Mouse (Mus musculus) left cerebral cortex, adult 11 months (tissue): ENCODE measurements at regions not wholly inside any gene's neighbourhood (a gene's known extent, or its start where the extent isn't known, plus 50 kb on each side); places are given as distances from the start of the nearest gene placed in this dataset.

Source experiments
- DNase-seq: peaks from one replicate; pipeline ENCODE4 v3.0.0; 2022; ENCODE audit warnings: low spot score

GRCm38 (mm10) chr16:93264061-93264585 lies 339.7 kb downstream of the Setd4 start:
- no peak for DNase-seq

- DNase-seq = no peak
These were observed 340.6 kb downstream of the Setd4 start for GRCm38 (mm10) chr16:93263141-93263815.

- no peak for DNase-seq
These were observed 357.0 kb downstream of the Setd4 start for GRCm38 (mm10) chr16:93246825-93247224.

GRCm38 (mm10) chr16:93245738-93246137 lies 358.1 kb downstream of the Setd4 start:
- no peak for DNase-seq

GRCm38 (mm10) chr16:93238898-93239297 lies 365.0 kb downstream of the Setd4 start:
- DNase-seq = no peak

GRCm38 (mm10) chr16:93238326-93238725 lies 365.5 kb downstream of the Setd4 start:
- DNase-seq = no peak

GRCm38 (mm10) chr16:93225644-93226043 lies 378.2 kb downstream of the Setd4 start:
- DNase-seq = no peak

GRCm38 (mm10) chr16:93225196-93225595 lies 378.7 kb downstream of the Setd4 start:
- no peak for DNase-seq

- DNase-seq = no peak
These were observed 384.1 kb downstream of the Setd4 start for GRCm38 (mm10) chr16:93219731-93220130.

GRCm38 (mm10) chr16:93218402-93218801 lies 385.5 kb downstream of the Setd4 start:
- DNase-seq = no peak

GRCm38 (mm10) chr16:93217600-93218226 lies 386.1 kb downstream of the Setd4 start:
- DNase-seq = no peak

- no peak for DNase-seq
These were observed 388.2 kb downstream of the Setd4 start for GRCm38 (mm10) chr16:93215630-93216029.

- no peak for DNase-seq
These were observed 387.7 kb upstream of the Runx1 start for GRCm38 (mm10) chr16:93213618-93214017.

- DNase-seq = no peak
These were observed 381.7 kb upstream of the Runx1 start for GRCm38 (mm10) chr16:93207675-93208074.

GRCm38 (mm10) chr16:93207217-93207616 lies 381.3 kb upstream of the Runx1 start:
- no peak for DNase-seq

GRCm38 (mm10) chr16:93206325-93206724 lies 380.4 kb upstream of the Runx1 start:
- DNase-seq = no peak

- no peak for DNase-seq
These were observed 378.7 kb upstream of the Runx1 start for GRCm38 (mm10) chr16:93204601-93205000.

GRCm38 (mm10) chr16:93202591-93202990 lies 376.6 kb upstream of the Runx1 start:
- no peak for DNase-seq

- DNase-seq = no peak
These were observed 371.4 kb upstream of the Runx1 start for GRCm38 (mm10) chr16:93197300-93197699.

- DNase-seq = no peak
These were observed 368.1 kb upstream of the Runx1 start for GRCm38 (mm10) chr16:93193921-93194481.

- DNase-seq = no peak
These were observed 367.3 kb upstream of the Runx1 start for GRCm38 (mm10) chr16:93193263-93193662.

- DNase-seq = no peak
These were observed 366.8 kb upstream of the Runx1 start for GRCm38 (mm10) chr16:93192651-93193173.

GRCm38 (mm10) chr16:93191174-93191573 lies 365.2 kb upstream of the Runx1 start:
- DNase-seq = no peak
